Mouse (Mus musculus) lung, adult 2 months (tissue): ENCODE measurements around the gene Il6. TPM values are rescaled to one million over a fixed set of nuclear protein-coding genes. Genes with fewer than 3 reads are reported as not detected.
"Not testable (repeated sequence)": the region's sequence is repeated elsewhere in the genome, so short reads cannot be mapped to it uniquely, and the experiment has no call there.

ENCODE experiments used
- DNase-seq: peaks from one replicate; pipeline ENCODE4 v3.0.0; 2022
- H3K4me1 ChIP-seq: fragments of 200-500 bp; 2 replicates; pipeline ENCODE4 v1.6.1; 2011; ENCODE audit warnings: low read length; ENCODE audit not compliant: control insufficient read depth, insufficient read depth
- H3K4me3 ChIP-seq: fragments of 200-500 bp; replicated peaks from 2 replicates; pipeline ENCODE3; 2011; ENCODE audit warnings: low read depth, mild to moderate bottlenecking, control low read depth, low read length; ENCODE audit errors: extremely low read depth
- CTCF ChIP-seq: fragments of 200-500 bp; IDR thresholded peaks from 2 replicates; pipeline ENCODE4 v1.5.1; 2011; ENCODE audit warnings: mild to moderate bottlenecking, low read length, control low read depth; ENCODE audit not compliant: insufficient read depth
- POLR2A ChIP-seq: fragments of 200-500 bp; IDR thresholded peaks from 2 replicates; pipeline ENCODE4 v1.6.1; 2011; ENCODE audit warnings: low read depth, mild to moderate bottlenecking, control low read depth, low read length, borderline replicate concordance; ENCODE audit errors: extremely low read depth
- WGBS: fragments of 180-500 bp; shearing (Covaris S2); methylation state at CpG from one replicate; pipeline ENCODE4 v1.1.7; 2018; 5-methylcytosine and 5-hydroxymethylcytosine counted together
- polyA plus RNA-seq: library from polyadenylated mRNA; depleted of rRNA; stranded (reverse); fragments of >200 nt; gene quantifications from 2 replicates; pipeline ENCODE4 v1.2.3, GENCODE M21; 2012; rRNA removed

The Il6 gene
- polyA plus RNA-seq, 1 experiment, result not detected

- no peak overlapping the region for H3K4me3 ChIP-seq
- 46% methylated on average over 2 of the region's 2 CpGs for WGBS
- no peak for DNase-seq
- TF ChIP-seq POLR2A (no peak), CTCF (no peak)
- H3K4me1 ChIP-seq, result peaks cover 2% of the 10 kb centered on the region; the same call in 1 of the 2 replicates
Measured at GRCm38 (mm10) chr5:30014580-30014979, 1.7 kb downstream of the Il6 start.

- not testable (repeated sequence) for H3K4me3 ChIP-seq, DNase-seq, H3K4me1 ChIP-seq
- WGBS, result 67% methylated on average over 4 of the region's 4 CpGs
Measured at GRCm38 (mm10) chr5:30035862-30036261, 22.9 kb downstream of the Il6 start.

- not testable (repeated sequence) for H3K4me1 ChIP-seq, H3K4me3 ChIP-seq, DNase-seq
- 79% methylated on average over 2 of the region's 2 CpGs for WGBS
Measured at GRCm38 (mm10) chr5:30037111-30037510, 24.2 kb downstream of the Il6 start.

- H3K4me3 ChIP-seq, DNase-seq, H3K4me1 ChIP-seq: not testable (repeated sequence)
- WGBS, result 74% methylated on average over 5 of the region's 5 CpGs
Measured at GRCm38 (mm10) chr5:30039324-30039723, 26.4 kb downstream of the Il6 start.

- not testable (repeated sequence) for H3K4me3 ChIP-seq, DNase-seq, H3K4me1 ChIP-seq
- WGBS, result 52% methylated on average over 4 of the region's 4 CpGs
Measured at GRCm38 (mm10) chr5:30039841-30040240, 26.9 kb downstream of the Il6 start.

GRCm38 (mm10) chr5:30058216-30058731, 45.4 kb downstream of the Il6 start:
- TF ChIP-seq CTCF (no peak), POLR2A (no peak)
- no peak for DNase-seq
- WGBS, result 91% methylated on average over 6 of the region's 6 CpGs

GRCm38 (mm10) chr5:30059607-30060006, 46.7 kb downstream of the Il6 start:
- WGBS, result 90% methylated on average over 5 of the region's 5 CpGs
- not testable (repeated sequence) for DNase-seq, H3K4me3 ChIP-seq, H3K4me1 ChIP-seq

More at GRCm38 (mm10) chr5:30058216-30058731, 45.4 kb downstream of the Il6 start:
- Histone ChIP-seq H3K4me3 (no peak overlapping the region), H3K4me1 (no peaks in the 10 kb centered on the region)

- no peak for DNase-seq
- Histone ChIP-seq H3K4me1 (no peaks in the 10 kb centered on the region), H3K4me3 (no peak overlapping the region)
- TF ChIP-seq CTCF, result no peak
- TF ChIP-seq POLR2A, result no peak
- 67% methylated on average over 6 of the region's 6 CpGs for WGBS
Measured at GRCm38 (mm10) chr5:30067726-30068125, 54.8 kb downstream of the Il6 start.

Other genes starting within 250 kb of the Il6 start
- 9.7 and 12.2 TPM in 2 replicates for gene Tyms, start 60.5 kb downstream of the Il6 start, polyA plus RNA-seq
- 0.09 and 0.15 TPM in 2 replicates for gene Garem2, start 92.0 kb downstream of the Il6 start, polyA plus RNA-seq
- gene 3110082J24Rik, start 93.0 kb downstream of the Il6 start, polyA plus RNA-seq, result not detected in 2 replicates
- 36.2 and 64.3 TPM in 2 replicates for gene Hadha, start 142.0 kb downstream of the Il6 start, polyA plus RNA-seq
- 49.3 and 112 TPM in 2 replicates for gene Hadhb, start 142.1 kb downstream of the Il6 start, polyA plus RNA-seq
- 0.15 and 0.27 TPM in 2 replicates for gene Adgrf3, start 192.6 kb downstream of the Il6 start, polyA plus RNA-seq
- 20.4 and 33.5 TPM in 2 replicates for gene Selenoi, start 219.5 kb downstream of the Il6 start, polyA plus RNA-seq